Mouse (Mus musculus) urinary bladder, postnatal 25 days (tissue): ENCODE measurements around the gene P4hb.
"Not testable (repeated sequence)": the region's sequence is repeated elsewhere in the genome, so short reads cannot be mapped to it uniquely, and the experiment has no call there.

ENCODE experiments used
- DNase-seq: peaks from one replicate; pipeline ENCODE4 v3.0.0; 2022; ENCODE audit warnings: low spot score

The P4hb gene

GRCm38 (mm10) chr11:120538955-120539284, 34.1 kb downstream of the P4hb start:
- DNase-seq, result no peak

GRCm38 (mm10) chr11:120538485-120538884, 34.6 kb downstream of the P4hb start:
- DNase-seq, result no peak

DNA sequence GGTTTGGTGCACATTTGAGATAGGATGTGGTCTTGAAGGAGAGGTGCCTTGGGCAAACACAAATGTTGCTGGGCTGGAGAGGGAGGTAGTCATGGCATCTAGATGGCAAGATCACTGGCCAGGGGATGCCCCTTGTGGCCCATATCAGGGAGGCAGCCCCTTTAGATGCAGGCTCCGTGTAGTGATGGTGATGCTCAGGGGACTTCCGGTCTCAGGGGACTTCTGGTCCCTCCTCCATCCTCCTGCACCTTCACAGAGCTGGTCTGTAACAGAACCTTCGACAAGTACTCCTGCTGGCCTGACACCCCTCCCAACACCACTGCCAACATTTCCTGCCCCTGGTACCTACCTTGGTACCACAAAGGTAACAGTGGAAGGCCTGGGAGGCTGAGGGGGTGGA, 37.2 kb downstream of the P4hb start:
- DNase-seq, result no peak

DNA sequence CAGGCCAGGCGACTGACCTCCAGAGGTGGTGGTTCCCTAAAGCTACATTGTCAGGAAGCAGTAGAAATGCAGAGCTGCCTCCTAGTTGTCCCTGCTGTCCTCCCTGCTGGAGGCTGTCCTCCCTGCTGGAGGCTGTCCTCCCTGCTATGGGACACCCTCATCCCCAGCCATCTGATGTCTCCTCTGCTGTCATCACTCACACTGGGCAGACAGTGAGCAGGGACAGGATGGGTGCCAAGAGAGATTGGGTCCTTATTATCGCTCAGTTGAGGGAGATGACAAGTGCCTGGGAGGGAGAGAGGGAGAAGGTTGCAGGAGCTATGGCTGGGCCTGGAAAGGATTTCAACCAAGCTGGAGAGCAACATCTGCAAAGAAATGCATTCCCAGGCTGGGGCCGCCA, 37.9 kb downstream of the P4hb start:
- DNase-seq, result no peak

- no peak for DNase-seq
Observed at GRCm38 (mm10) chr11:120534093-120534492, 39.0 kb downstream of the P4hb start.

DNA sequence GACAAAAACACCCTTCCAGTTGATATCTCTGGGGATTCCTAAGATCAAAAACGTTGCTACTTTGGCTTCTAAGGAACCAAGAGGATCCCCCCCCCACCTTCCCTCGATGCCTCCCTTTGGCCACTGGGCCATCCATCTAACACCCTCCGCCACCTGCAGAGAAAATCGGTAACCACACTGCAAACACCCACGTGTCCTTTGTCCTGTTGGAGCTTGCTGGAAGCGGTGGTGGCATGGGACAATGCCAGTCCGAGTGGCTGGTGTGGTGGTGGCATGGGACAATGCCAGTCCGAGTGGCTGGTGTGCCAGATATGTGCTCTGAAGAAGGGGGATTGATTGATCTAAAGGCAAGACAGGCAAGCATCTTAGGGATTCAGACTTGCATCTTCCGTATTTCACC, 41.4 kb downstream of the P4hb start:
- DNase-seq, result no peak

DNA sequence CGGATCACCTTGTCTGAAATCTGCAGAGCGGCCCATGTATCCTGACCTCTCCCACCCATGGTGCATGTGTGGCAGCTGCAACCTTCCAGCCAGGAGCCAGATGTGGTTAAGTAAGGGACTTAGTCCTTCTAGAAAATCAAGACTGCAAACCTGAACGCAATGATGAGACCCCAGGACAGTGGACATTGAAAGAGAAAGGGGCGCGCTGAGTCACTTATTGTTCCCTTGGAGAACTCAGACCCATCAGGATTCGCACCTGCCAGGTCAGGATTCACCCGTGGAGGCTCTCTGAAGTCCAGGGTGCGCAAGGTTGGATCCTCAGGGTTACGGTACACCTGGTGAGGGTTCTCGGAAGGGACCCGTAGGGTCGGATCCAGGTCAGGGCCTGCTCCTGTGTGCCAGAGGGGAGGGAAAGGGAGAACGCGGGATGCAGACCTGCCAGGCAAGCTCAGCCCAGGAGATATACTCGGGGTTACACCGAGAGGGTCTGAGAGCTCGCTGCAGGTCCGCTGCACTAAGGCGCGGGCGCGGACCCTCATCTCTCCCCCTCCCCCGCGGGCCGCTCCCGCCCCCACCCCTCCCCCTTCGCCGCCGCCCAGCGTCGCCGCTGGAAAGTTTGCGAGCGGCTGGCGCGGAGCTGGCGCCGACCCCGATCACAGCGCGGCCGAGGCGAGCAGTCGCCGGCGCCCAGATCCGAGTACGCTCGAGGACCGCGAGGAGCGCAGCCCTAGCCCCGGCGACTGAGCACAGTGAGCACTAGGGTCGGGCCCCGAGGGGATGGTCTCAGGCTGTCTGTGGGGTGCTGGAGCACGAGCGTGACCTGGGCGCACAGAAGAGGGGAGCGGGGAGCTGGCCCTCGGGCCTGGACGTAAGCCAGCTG, 42.7 kb downstream of the P4hb start, which contains the start of gene Gcgr:
Gene Gcgr, plus strand, starts transcription at position 615 of the 880 bp plus-strand sequence.
- no peak for DNase-seq

DNA sequence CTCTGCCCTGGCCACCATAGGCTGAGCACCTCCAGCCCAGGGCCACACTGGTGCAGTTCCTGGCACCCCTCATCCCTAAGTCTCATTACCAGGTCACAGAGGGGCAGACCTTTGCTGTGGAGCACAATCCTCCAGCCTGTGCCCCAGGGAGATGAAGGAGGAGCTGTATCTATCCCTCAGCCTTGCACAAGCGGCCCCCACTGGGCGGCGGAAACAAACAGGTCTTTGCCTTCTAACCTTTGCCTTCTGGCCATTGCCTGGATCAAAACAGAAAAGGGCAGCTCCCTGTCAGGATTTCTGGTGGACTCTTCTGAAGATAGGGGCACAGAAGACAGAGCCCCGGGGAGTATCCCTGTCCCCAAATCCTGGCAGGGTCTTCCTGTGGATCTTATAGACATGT, 44.1 kb downstream of the P4hb start:
- DNase-seq, result no peak

- DNase-seq, result no peak
Observed at GRCm38 (mm10) chr11:120527690-120528354, 45.2 kb downstream of the P4hb start.

DNA sequence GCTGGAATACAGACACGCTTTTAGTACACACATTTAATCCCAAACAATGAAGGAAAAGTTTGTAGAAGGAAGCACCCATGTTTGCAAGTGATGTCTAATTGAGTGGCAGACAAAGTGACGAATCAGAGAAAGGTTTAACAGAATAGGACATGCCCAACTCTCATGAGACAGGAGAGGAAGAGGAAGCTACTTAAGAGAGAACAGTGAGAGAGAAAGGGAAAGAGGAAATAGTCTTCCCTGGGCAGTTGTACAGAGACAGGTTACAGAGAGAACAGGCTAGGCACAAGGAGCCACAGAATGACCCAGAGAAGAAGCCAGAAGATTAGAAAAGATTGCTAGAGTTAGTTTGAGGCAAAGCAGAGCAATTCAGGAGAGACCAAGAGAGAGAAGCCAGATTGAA, 47.1 kb downstream of the P4hb start:
- no peak for DNase-seq

DNA sequence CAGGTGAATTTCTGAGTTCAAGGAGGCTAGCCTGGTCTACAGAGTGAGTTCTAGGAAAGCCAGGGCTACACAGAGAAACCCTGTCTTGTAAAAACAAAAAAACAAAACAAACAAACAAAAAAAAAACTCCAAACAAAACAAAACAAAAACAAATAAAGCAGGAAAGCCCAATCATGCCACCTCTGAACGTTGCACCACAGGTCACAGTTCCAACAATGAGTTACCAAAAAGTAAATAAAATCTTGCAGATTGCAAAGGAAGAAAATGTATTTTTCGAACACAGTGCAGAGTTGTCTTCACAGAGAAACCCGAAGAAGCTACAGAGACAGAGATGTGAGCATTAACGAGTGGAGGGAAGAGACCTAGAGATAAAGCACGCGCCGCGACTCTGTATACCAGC, 50.5 kb downstream of the P4hb start:
- no peak for DNase-seq

GRCm38 (mm10) chr11:120520967-120521540, 52.0 kb downstream of the P4hb start:
- DNase-seq, result no peak

DNA sequence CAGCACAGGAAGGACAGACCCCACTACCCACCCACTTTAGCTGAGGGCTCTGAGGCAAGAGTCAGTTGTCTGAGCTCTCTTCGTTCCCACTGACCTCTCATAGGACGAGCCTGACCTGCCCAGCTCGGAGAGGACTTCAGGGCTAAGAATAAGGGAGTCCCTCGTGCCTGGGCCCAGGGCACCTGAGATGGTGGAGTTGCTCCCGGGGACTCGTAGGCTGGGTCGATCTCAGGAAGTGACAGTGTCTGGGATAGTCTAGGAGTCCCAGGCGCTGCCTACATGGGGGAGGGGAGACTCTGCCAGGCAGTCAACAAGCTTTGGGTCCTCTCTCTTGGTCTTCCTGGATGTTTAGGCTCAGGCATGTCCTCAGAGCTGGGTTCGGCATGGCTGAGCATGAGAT, 52.6 kb downstream of the P4hb start:
- no peak for DNase-seq

- DNase-seq, result no peak
Observed at GRCm38 (mm10) chr11:120519738-120520137, 53.3 kb downstream of the P4hb start.

DNA sequence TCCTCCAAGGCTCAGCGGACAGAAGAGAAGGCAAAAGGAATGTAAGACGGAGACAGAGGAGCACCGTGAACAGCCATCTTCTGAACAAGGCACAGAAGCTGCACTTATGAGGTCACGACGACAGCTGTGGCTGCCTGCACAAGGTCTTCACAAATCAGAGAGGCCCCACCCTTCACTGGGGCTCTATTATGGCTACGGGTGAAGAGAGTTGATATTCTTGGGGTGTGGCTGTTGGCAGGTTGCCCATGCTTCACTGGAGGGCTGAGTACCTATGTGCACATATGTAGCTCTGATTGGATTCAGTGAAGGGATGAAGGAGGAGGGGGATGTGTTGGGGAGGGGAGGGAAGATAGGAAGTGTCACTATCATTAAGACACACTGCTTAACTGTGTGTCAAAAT, 54.5 kb downstream of the P4hb start:
- no peak for DNase-seq

- DNase-seq, result no peak
Observed at GRCm38 (mm10) chr11:120518027-120518426, 55.0 kb downstream of the P4hb start.

- no peak for DNase-seq
Observed at GRCm38 (mm10) chr11:120517147-120517546, 55.9 kb downstream of the P4hb start.

DNA sequence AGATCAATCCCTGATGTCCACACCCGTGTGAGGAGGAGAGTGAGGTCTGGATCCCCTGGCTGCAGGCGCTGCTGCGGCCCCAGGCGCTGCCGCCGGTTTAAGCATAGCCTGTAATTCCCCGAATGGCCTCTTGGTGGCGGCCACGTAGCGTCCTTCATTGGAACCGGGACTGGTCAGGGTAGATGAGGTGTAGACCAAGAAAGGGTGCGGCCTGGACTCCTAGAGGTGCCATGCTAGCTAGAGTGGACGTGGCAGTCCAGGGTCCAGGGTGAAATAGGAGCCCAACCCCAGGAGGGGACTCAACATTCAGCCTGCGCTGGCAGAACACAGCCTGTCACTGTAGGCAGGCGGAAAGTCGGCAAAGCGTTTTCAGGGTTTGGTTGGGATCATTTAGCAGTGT, 57.4 kb downstream of the P4hb start:
- DNase-seq, result peak; percentile 88

DNA sequence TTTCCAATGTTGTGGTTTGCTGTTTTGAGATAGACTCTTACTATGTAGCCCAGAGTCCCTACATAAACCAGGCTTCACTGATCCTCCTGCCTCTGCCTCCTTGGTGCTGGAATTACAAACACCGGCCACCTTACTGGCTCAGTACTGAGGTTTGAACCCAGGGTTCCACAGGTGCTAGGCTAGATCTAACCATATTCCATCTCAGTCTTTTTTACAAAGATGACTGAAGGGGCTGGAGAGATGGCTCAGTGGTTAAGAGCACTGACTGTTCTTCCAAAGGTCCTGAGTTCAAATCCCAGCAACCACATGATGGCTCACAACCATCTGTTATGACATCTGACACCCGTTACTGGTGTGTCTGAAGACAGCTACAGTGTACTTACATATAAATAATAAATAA, 58.8 kb downstream of the P4hb start:
- DNase-seq, result not testable (repeated sequence)

DNA sequence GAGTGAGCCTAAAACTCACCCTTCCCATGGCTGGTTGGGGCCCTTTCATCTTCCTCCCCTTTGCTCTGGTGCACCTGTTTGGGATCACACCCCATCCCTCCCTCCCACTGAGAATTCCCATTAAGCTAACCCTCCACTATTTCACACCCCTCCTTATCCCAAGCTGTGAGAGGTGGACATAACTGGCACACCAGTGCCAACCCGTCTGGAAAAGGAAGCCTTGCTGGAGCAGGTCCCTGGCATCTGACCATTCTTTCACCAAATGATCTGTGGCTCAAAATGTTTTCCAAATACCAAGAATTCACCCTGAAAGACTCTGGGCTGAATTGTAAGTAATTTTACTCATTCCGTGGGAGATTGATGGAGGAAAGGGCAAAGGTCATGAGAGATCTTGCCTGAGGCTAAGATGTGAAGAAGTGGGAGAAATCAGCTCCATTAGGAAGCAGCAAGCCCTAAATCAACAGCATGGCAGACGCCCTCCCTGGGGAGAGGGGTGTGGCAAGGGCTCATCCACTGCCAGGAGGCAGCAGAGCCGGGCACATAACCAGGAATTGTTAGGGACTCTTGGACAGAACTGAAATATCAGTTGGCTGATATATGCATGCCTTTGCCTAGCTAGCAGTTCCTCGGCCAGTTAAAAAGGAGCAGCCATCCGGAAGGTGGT, 60.1 kb downstream of the P4hb start:
- no peak for DNase-seq

DNA sequence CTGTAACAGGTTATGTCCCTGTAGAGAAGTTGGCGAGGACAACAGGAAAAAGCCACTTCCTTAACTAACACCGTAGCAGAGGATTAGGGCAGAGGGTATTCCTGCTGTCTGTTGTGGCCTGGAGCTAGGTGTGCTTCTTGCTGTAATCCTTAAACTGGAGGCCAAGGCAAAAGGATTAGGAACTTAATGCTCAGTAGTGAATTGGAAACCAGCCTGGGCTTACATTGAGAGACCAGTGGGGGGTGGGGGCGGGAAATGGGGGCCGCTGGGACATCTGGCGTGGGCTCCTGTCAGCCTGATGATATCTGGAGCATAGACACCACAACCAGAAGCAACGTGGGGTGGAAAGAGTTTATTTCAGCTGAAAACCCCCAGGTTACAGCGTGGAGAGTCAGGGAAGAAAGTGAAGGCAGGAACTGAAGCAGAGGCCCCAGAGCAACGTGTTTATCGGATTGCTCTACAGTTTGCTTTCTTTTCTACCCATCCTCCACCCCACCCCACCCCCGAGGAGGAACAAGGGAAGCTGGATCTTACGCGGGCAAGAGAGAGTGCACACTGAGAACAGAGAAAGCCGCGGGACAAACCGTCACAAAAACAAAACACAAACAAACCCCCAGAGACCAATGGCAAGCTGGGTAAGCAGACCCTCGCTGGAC, 62.5 kb downstream of the P4hb start:
- no peak for DNase-seq
